Mouse (Mus musculus) embryonic facial prominence, embryonic 13.5 days (tissue): ENCODE data around the gene 1500011B03Rik. TPM values are rescaled to one million over a fixed set of nuclear protein-coding genes. Genes with fewer than 3 reads are reported as not detected.

ENCODE experiments used
- ATAC-seq: fragments of 200-750 bp; cut with Nextera tagmentation; 2 replicates; pipeline ENCODE4 v1.8.0; 2017; ENCODE audit warnings: low read depth; ENCODE audit not compliant: insufficient number of reproducible peaks, insufficient read depth, low FRiP score, low TSS enrichment
- H3K27ac ChIP-seq: fragments of 300-500 bp; sonication (generic); 2 replicates; pipeline ENCODE4 v1.5.1; 2015; ENCODE audit warnings: moderate library complexity, mild to moderate bottlenecking, inconsistent platforms
- H3K27me3 ChIP-seq: fragments of 300-500 bp; sonication (generic); 2 replicates; pipeline ENCODE4 v1.6.1; 2015; ENCODE audit warnings: mild to moderate bottlenecking, inconsistent platforms
- H3K36me3 ChIP-seq: fragments of 300-500 bp; sonication (generic); 2 replicates; pipeline ENCODE4 v1.6.1; 2015; ENCODE audit warnings: mild to moderate bottlenecking, inconsistent platforms
- H3K4me1 ChIP-seq: fragments of 300-500 bp; sonication (generic); 2 replicates; pipeline ENCODE4 v1.6.1; 2015; ENCODE audit warnings: inconsistent platforms
- H3K4me2 ChIP-seq: fragments of 300-500 bp; sonication (generic); 2 replicates; pipeline ENCODE4 v1.6.1; 2015; ENCODE audit warnings: moderate library complexity, mild to moderate bottlenecking, inconsistent platforms
- H3K4me3 ChIP-seq: fragments of 300-500 bp; sonication (generic); 2 replicates; pipeline ENCODE4 v1.5.1; 2015; ENCODE audit warnings: mild to moderate bottlenecking, inconsistent platforms
- H3K9ac ChIP-seq: fragments of 300-500 bp; sonication (generic); 2 replicates; pipeline ENCODE4 v1.6.1; 2015; ENCODE audit warnings: mild to moderate bottlenecking, inconsistent platforms
- H3K9me3 ChIP-seq: fragments of 300-500 bp; sonication (generic); 2 replicates; pipeline ENCODE4 v1.6.1; 2016; ENCODE audit warnings: inconsistent platforms
- WGBS: fragments of 180-500 bp; shearing (Covaris S2); methylation state at CpG from one replicate; pipeline ENCODE4 v1.1.7; 2015; ENCODE audit warnings: mixed read lengths; 5-methylcytosine and 5-hydroxymethylcytosine counted together
- microRNA-seq: library from miRNA; unstranded; fragments of <30 nt; microRNA quantifications from one replicate; pipeline ENCODE4, GENCODE M21; 2016
- polyA plus RNA-seq: library from polyadenylated mRNA; unstranded; fragments of >200 nt; fragmentation: Nextera tagmentation; extraction: Ambion mirVana; gene quantifications from 2 replicates; pipeline ENCODE4 v1.2.1, GENCODE M21; 2015

1500011B03Rik gene
- polyA plus RNA-seq, 1 experiment from 2014 or later, result 103 TPM

GRCm38 (mm10) chr5:114764812-114765735 is 58.2 kb downstream of the 1500011B03Rik start:
- WGBS, result 89% methylated on average over 18 of the region's 18 CpGs
- Histone ChIP-seq H3K9me3 (no peaks in the 10 kb centered on the region), H3K27me3 (no peaks in the 10 kb centered on the region), H3K4me1 (0 out of 2 replicates have a peak, but pooled peaks cover 4% of the 10 kb centered on the region), H3K4me2 (no peak overlapping the region), H3K9ac (no peak overlapping the region), H3K27ac (no peak overlapping the region), H3K36me3 (peaks cover 59% of the 10 kb centered on the region), H3K4me3 (no peak overlapping the region)
- no peak for ATAC-seq

GRCm38 (mm10) chr5:114761980-114762379 is 61.3 kb downstream of the 1500011B03Rik start:
- WGBS, result 84% methylated on average over 8 of the region's 8 CpGs
- Histone ChIP-seq H3K4me2 (no peak overlapping the region), H3K27me3 (no peaks in the 10 kb centered on the region), H3K36me3 (peaks cover 79% of the 10 kb centered on the region), H3K4me1 (no peaks in the 10 kb centered on the region), H3K9ac (no peak overlapping the region), H3K9me3 (no peaks in the 10 kb centered on the region), H3K4me3 (no peak overlapping the region), H3K27ac (no peak overlapping the region)
- no peak for ATAC-seq

DNA sequence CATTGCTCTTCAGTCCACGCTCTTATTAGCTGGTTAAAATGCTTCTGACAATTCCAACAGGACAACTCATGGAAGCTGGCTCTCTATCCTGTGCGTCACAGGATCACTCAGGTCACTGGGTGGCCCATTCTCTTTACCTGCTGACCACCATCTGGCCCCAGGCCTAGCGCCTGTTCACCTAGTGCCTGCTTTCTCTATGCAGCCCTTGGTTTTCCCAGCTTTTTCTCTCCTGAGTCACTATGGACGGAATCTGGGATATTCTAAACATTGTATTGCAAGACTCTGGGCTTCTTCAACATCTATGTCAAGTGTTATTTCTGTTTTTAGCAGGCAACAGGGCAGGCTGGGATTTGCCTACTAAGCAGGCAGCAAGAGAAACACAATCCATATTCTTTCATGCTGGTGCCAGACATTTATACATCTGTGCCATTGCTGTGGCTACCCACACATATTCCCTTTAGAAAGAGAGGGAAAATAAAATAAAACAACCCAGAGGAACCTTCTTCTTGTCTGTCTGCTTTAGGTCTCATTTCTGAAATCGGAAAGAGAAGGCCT is 63.7 kb downstream of the 1500011B03Rik start:
- Histone ChIP-seq H3K27me3 (no peaks in the 10 kb centered on the region), H3K4me3 (no peak overlapping the region), H3K4me1 (no peaks in the 10 kb centered on the region), H3K9me3 (no peaks in the 10 kb centered on the region), H3K27ac (no peak overlapping the region), H3K36me3 (peaks cover 83% of the 10 kb centered on the region), H3K9ac (no peak overlapping the region), H3K4me2 (no peak overlapping the region)
- WGBS, result 93% methylated on average over 5 of the region's 5 CpGs
- no peak for ATAC-seq

Small RNAs within 50 kb of the gene (microRNA-seq; reads per million reads assigned to microRNA genes)
- gene Mir6240, result 6.3 reads per million, percentile 21 among the genes with 10 or more reads in this experiment

Other genes starting within 250 kb of the 1500011B03Rik start
- 10.8 and 13.9 TPM in 2 replicates for gene Trpv4, start 165.0 kb downstream of the 1500011B03Rik start, polyA plus RNA-seq
- gene Gltp, start 132.5 kb downstream of the 1500011B03Rik start, polyA plus RNA-seq, result 88.4 and 94.6 TPM in 2 replicates
- 19.6 and 19.8 TPM in 2 replicates for gene Tchp, start 115.7 kb downstream of the 1500011B03Rik start, polyA plus RNA-seq
- 45.9 and 47.0 TPM in 2 replicates for gene Ankrd13a, start 48.8 kb downstream of the 1500011B03Rik start, polyA plus RNA-seq
- gene Git2, start 48.0 kb downstream of the 1500011B03Rik start, polyA plus RNA-seq, result 49.6 and 49.8 TPM in 2 replicates
- gene 4930519G04Rik, start 30.2 kb upstream of the 1500011B03Rik start, polyA plus RNA-seq, result 0.45 TPM in 1 of 2 replicates, not detected in the other
- 0.51 and 0.56 TPM in 2 replicates for gene Gm9936, start 35.2 kb upstream of the 1500011B03Rik start, polyA plus RNA-seq
- gene Oasl2, start 73.5 kb upstream of the 1500011B03Rik start, polyA plus RNA-seq, result 3.0 and 4.0 TPM in 2 replicates
- gene Oasl1, start 99.8 kb upstream of the 1500011B03Rik start, polyA plus RNA-seq, result 0.48 and 0.56 TPM in 2 replicates
- gene 2210016L21Rik, start 118.7 kb upstream of the 1500011B03Rik start, polyA plus RNA-seq, result 69.2 and 72.6 TPM in 2 replicates
- 0.26 TPM in 1 of 2 replicates, not detected in the other for gene Hnf1a, start 147.6 kb upstream of the 1500011B03Rik start, polyA plus RNA-seq
- 18.2 and 18.6 TPM in 2 replicates for gene Sppl3, start 187.7 kb upstream of the 1500011B03Rik start, polyA plus RNA-seq